Mouse (Mus musculus): ENCODE data around the gene Sgpp2.

GRCm38 (mm10) chr1:78401413-78401812, 91.3 kb downstream of the Sgpp2 start:
- no peak for TF ChIP-seq ZNF384 (IDR thresholded peaks at IDR 0.05; ENCODE audit: low read depth, low read length)
- TF ChIP-seq HCFC1 (IDR thresholded peaks at IDR 0.05; ENCODE audit: borderline replicate concordance, insufficient read depth, low read length): no peak

Data from ES-E14 (cell line).